Mouse (Mus musculus) small intestine, adult 2 months (tissue): ENCODE measurements at regions not wholly inside any gene's neighbourhood (a gene's known extent, or its start where the extent isn't known, plus 50 kb on each side); places are given as distances from the start of the nearest gene placed in this dataset.

Experiments used
- CTCF ChIP-seq: fragments of 200-500 bp; IDR thresholded peaks from 2 replicates; pipeline ENCODE4 v1.5.1; 2012; ENCODE audit warnings: low read depth, mild to moderate bottlenecking, control low read depth, inconsistent platforms, low read length, moderate library complexity, mixed read lengths; ENCODE audit not compliant: insufficient replicate concordance, insufficient read length; ENCODE audit errors: extremely low read depth
- POLR2A ChIP-seq: fragments of 200-500 bp; IDR thresholded peaks from 2 replicates; pipeline ENCODE4 v1.6.1; 2012; ENCODE audit warnings: low read depth, mild to moderate bottlenecking, control low read depth, inconsistent platforms, low read length, moderate library complexity

DNA sequence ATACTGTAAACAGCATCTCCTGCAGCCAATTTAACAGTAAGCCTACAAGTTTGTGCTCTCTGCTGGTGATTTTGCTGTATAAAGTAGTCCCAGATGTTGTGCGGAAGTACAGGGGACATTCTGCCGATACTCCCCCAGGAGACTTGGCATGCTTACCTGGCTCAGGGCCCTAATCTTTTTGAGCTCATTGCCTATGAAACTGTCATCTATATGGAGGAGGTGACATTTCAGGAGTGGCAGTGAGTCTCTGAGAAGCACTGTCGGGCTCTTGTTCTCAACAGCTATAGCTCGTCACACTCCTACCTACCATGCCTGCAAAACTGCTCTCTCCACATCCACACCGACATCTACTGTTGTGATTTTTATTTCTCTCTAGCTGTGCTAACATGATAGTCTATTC is 439.7 kb downstream of the Matn1 start:
- TF ChIP-seq CTCF (no peak), POLR2A (no peak)
